Mouse (Mus musculus) heart, embryonic 14.5 days (tissue): ENCODE measurements around the gene Iqca. TPM values are rescaled to one million over a fixed set of nuclear protein-coding genes. Genes with fewer than 3 reads are reported as not detected.

Source experiments
- ATAC-seq: fragments of 200-750 bp; cut with Nextera tagmentation; 2 replicates; pipeline ENCODE4 v1.8.0; 2017; ENCODE audit warnings: low read depth, moderate TSS enrichment; ENCODE audit not compliant: insufficient number of reproducible peaks, insufficient read depth, low FRiP score
- H3K27ac ChIP-seq, 2 experiments: fragments of 200-500 bp in 1 of 2; fragments of 300-500 bp in 1 of 2; sonication (generic) in 1 of 2; replicated peaks in 1 of 2; 2 replicates each; pipeline ENCODE4 v1.5.1; 2012 to 2014; ENCODE audit warnings: low read depth in 2 of 2, low read length in 2 of 2, control low read depth in 1 of 2, mild to moderate bottlenecking in 1 of 2, mixed read lengths in 1 of 2; ENCODE audit not compliant: control insufficient read depth in 1 of 2, insufficient read depth in 1 of 2
- H3K27me3 ChIP-seq: fragments of 300-500 bp; sonication (generic); 2 replicates; pipeline ENCODE4 v1.6.1; 2014; ENCODE audit warnings: mild to moderate bottlenecking, low read length, control low read depth; ENCODE audit not compliant: control insufficient read depth, insufficient read depth
- H3K36me3 ChIP-seq: fragments of 300-500 bp; sonication (generic); 2 replicates; pipeline ENCODE4 v1.6.1; 2014; ENCODE audit warnings: mild to moderate bottlenecking, control low read depth, low read length, mixed read lengths; ENCODE audit not compliant: control insufficient read depth, insufficient read depth
- H3K4me1 ChIP-seq, 2 experiments: fragments of 200-500 bp in 1 of 2; fragments of 300-500 bp in 1 of 2; sonication (generic) in 1 of 2; 2 replicates each; pipeline ENCODE4 v1.6.1; 2012 to 2014; ENCODE audit warnings: low read length in 2 of 2, control low read depth in 1 of 2, mixed read lengths in 1 of 2; ENCODE audit not compliant: control insufficient read depth in 2 of 2, insufficient read depth in 2 of 2
- H3K4me2 ChIP-seq: fragments of 300-500 bp; sonication (generic); 2 replicates; pipeline ENCODE4 v1.6.1; 2014; ENCODE audit warnings: mild to moderate bottlenecking, low read length
- H3K4me3 ChIP-seq, 2 experiments: fragments of 200-500 bp in 1 of 2; fragments of 300-500 bp in 1 of 2; sonication (generic) in 1 of 2; 2 replicates each; pipeline ENCODE4 v1.5.1; 2012 to 2014; ENCODE audit warnings: low read length in 2 of 2, mild to moderate bottlenecking in 2 of 2, control low read depth in 1 of 2, low read depth in 1 of 2, moderate library complexity in 1 of 2; ENCODE audit not compliant: control insufficient read depth in 1 of 2, insufficient read depth in 1 of 2
- H3K9ac ChIP-seq: fragments of 300-500 bp; sonication (generic); 2 replicates; pipeline ENCODE4 v1.6.1; 2014; ENCODE audit warnings: mild to moderate bottlenecking, low read length
- H3K9me3 ChIP-seq: fragments of 300-500 bp; sonication (generic); 2 replicates; pipeline ENCODE4 v1.6.1; 2016; ENCODE audit warnings: low read length, control low read depth; ENCODE audit not compliant: control insufficient read depth
- WGBS: fragments of 180-500 bp; shearing (Covaris S2); extraction: QIAGEN DNeasy Blood & Tissue Kit; methylation state at CpG from one replicate; pipeline ENCODE4 v1.1.7; 2014; 5-methylcytosine and 5-hydroxymethylcytosine counted together
- polyA plus RNA-seq: library from polyadenylated mRNA; unstranded; fragments of >200 nt; fragmentation: Nextera tagmentation; extraction: Ambion mirVana; gene quantifications from 2 replicates; pipeline ENCODE4 v1.2.1, GENCODE M21; 2014

Gene Iqca
- polyA plus RNA-seq, 1 experiment from 2014 or later: not detected

DNA sequence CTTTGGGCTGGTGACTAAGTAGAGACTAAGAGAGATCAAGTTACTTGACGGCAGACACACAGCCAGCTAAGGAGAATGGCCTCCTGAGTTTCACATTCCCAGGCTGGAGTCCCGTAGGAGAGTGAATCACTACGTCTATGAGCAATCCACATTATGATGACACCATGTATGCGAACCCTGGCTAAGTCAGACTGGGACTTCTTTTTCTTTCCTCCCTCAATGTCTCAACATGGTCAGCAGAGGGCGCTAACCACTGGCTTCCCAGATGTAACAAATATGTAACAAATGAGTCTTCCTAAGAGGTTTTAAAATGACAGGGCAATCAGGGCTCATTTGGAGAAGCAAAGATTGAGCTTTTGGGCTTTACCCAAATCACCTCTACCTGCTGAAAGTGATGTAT is 101.9 kb downstream of the Iqca start:
- Histone ChIP-seq H3K27me3 (peaks cover 6% of the 10 kb centered on the region; the same call in 1 of the 2 replicates), H3K27ac (no peak overlapping the region), H3K4me2 (no peak overlapping the region), H3K9me3 (no peaks in the 10 kb centered on the region), H3K9ac (no peak overlapping the region), H3K36me3 (no peaks in the 10 kb centered on the region), H3K4me3 (no peak overlapping the region), H3K4me1 (no peaks in the 10 kb centered on the region)
- no peak for ATAC-seq
- 27% methylated on average over 5 of the region's 5 CpGs for WGBS

DNA sequence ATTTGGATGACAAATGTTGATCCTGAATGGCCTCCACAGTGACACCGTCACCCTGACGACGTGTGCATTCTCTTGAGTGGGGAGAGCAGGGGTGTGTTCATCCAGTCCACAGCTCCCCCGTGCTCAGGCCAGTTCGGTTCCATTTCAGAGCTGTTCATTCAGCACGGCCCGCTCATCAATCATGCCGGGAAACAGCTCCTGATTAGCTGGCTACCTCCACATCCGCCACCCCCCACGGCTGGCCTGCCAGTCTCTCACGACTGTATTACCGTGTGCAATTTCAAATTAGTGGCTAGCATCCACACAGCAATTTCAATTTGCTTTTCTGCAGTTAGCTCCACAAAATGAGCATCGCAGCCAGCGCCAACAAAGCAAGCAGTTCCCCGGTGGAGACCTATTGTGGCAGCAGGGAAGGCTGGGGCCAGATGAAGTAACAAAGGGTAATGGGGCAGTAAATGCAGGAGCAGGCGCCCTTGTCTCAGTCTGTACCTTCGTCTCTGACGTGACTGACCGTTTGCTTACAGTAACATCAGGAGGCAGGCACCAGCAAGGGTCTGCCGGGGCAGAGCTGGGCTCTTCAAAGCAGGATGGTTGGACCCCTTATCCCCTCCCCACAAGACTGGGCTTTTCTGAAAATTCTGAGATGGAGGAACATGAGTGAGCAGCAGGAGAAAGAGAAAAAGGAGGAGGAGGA is 103.0 kb downstream of the Iqca start:
- ATAC-seq: no peak
- Histone ChIP-seq H3K9me3 (no peaks in the 10 kb centered on the region), H3K36me3 (no peaks in the 10 kb centered on the region), H3K4me3 (no peak overlapping the region), H3K4me2 (no peak overlapping the region), H3K27ac (no peak overlapping the region), H3K27me3 (peaks cover 6% of the 10 kb centered on the region), H3K9ac (no peak overlapping the region), H3K4me1 (no peaks in the 10 kb centered on the region)
- 60% methylated on average over 20 of the region's 20 CpGs for WGBS

DNA sequence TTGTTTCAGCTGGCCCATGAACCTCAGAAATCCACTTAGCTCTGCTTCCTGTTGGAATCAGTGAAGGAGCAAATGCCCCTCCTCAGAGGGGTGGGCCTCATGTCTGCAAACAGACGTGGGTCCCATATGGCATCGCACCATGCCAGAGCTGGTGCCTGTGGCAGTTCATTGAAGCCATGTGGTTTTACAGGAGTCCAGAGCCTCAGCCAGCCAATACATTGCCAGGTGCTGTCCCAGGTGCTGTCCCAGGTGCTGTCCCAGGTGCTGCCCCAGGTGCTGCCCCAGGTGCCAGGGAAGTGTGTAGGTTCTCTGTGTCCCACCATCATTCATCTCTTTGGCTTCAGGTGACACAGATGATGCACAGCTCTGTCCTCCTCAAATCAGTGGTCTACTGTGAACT is 124.9 kb downstream of the Iqca start:
- 50% methylated on average over 2 of the region's 2 CpGs for WGBS

GRCm38 (mm10) chr1:90026945-90027344 is 126.3 kb downstream of the Iqca start:
- ATAC-seq: no peak; the same call in 1 of the 2 replicates
- WGBS: 25% methylated on average over 3 of the region's 3 CpGs

More for the DNA sequence above, 124.9 kb downstream of the Iqca start:
- Histone ChIP-seq H3K27ac (no peak overlapping the region), H3K36me3 (no peaks in the 10 kb centered on the region), H3K4me1 (no peaks in the 10 kb centered on the region), H3K9me3 (no peaks in the 10 kb centered on the region), H3K4me2 (no peak overlapping the region), H3K4me3 (no peak overlapping the region), H3K27me3 (no peaks in the 10 kb centered on the region), H3K9ac (no peak overlapping the region)
- ATAC-seq: no peak

DNA sequence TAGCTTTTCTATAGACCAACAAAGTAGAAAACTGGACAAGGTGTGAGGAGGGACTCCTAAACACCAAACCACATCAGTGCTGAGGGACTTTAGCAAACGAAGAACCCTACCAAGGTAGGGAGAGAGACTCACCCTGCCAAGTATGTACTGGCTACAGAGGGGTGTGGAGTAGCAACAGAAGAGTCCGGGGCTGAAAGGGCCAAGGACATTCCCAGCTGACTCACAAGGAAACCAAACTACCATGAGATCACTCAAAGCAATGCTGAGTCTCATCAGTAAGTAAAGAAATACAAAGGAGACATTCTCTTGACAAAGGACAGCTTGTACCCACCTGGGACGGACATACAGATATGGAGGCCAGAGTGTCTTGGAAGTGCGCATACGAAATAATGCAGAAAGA is 132.9 kb downstream of the Iqca start:
- H3K27ac ChIP-seq: no peak overlapping the region
- H3K4me2 ChIP-seq: no peak overlapping the region
- no peaks in the 10 kb centered on the region for H3K9me3 ChIP-seq
- ATAC-seq: no peak
- H3K4me3 ChIP-seq: no peak overlapping the region
- H3K4me1 ChIP-seq: no peaks in the 10 kb centered on the region
- WGBS: 80% methylated on average over 5 of the region's 5 CpGs
- H3K36me3 ChIP-seq: no peaks in the 10 kb centered on the region
- H3K9ac ChIP-seq: no peak overlapping the region
- H3K27me3 ChIP-seq: no peaks in the 10 kb centered on the region

More at GRCm38 (mm10) chr1:90026945-90027344, 126.3 kb downstream of the Iqca start:
- no peak overlapping the region for H3K4me3 ChIP-seq
- no peak overlapping the region for H3K9ac ChIP-seq
- H3K4me2 ChIP-seq: no peak overlapping the region
- H3K27ac ChIP-seq: no peak overlapping the region
- no peaks in the 10 kb centered on the region for H3K9me3 ChIP-seq
- no peaks in the 10 kb centered on the region for H3K4me1 ChIP-seq
- H3K27me3 ChIP-seq: no peaks in the 10 kb centered on the region
- H3K36me3 ChIP-seq: no peaks in the 10 kb centered on the region

DNA sequence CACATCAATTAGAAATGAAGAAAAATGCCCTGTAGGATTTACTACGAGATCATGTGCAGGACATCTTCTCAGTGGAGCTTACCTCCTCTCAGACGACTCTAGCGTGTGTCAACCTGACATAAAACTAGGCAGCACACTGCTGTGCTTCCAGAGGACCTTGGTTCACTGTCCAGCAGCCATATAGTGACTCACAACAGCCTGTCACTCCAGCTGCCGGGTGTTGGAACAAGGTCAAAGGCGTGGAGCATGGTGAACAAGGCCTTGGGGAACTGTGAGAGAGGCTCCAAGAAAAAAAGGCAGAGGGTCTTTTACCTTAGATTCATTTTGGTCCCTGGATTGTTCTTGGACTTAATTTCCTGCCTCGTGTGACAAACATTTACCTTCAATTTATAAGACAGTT is 135.1 kb downstream of the Iqca start:
- H3K36me3 ChIP-seq: no peaks in the 10 kb centered on the region
- WGBS: 59% methylated on average over 6 of the region's 6 CpGs
- no peak overlapping the region for H3K9ac ChIP-seq
- H3K4me1 ChIP-seq: 0 out of 4 replicates have a peak, but pooled peaks cover 0 to 3% of the 10 kb centered on the region in 2 experiments
- no peak for ATAC-seq
- peaks cover 4% of the 10 kb centered on the region; the same call in 1 of the 2 replicates for H3K9me3 ChIP-seq
- no peaks in the 10 kb centered on the region for H3K27me3 ChIP-seq
- H3K4me2 ChIP-seq: no peak overlapping the region
- H3K4me3 ChIP-seq: no peak overlapping the region
- no peak overlapping the region for H3K27ac ChIP-seq

- Histone ChIP-seq H3K27ac (peak within 1 kb of the TSS; percentile 6 to 64), H3K4me2 (0 out of 2 replicates have a peak within 1 kb of the TSS, but pooled peaks have one; percentile 21), H3K9ac (no peak within 1 kb of the TSS; the same call in 1 of the 2 replicates), H3K9me3 (peaks cover 4% of the 10 kb centered on the region; the same call in 1 of the 2 replicates), H3K27me3 (no peaks in the 10 kb centered on the region), H3K4me3 (no peak within 1 kb of the TSS), H3K4me1 (0 out of 4 replicates have a peak, but pooled peaks cover 0 to 3% of the 10 kb centered on the region in 2 experiments), H3K36me3 (no peaks in the 10 kb centered on the region)
- peak; percentile 73 for ATAC-seq
- 34% methylated on average over 5 of the region's 5 CpGs for WGBS
Measured at GRCm38 (mm10) chr1:90014446-90014845, 138.8 kb downstream of the Iqca start, which contains the start of gene Asb18. Gene Asb18, minus strand, starts transcription at chr1:90014666.
